Mouse (Mus musculus) hindbrain, postnatal 0 days (tissue): ENCODE measurements around the gene Tsen2. TPM values are rescaled to one million over a fixed set of nuclear protein-coding genes. Genes with fewer than 3 reads are reported as not detected.

ENCODE experiments used
- ATAC-seq: fragments of 200-750 bp; cut with Nextera tagmentation; 2 replicates; pipeline ENCODE4 v1.8.0; 2017; ENCODE audit warnings: mild to moderate bottlenecking, moderate TSS enrichment, moderate library complexity
- DNase-seq: peaks from one replicate; pipeline ENCODE4 v3.0.0-alpha.2; 2015; ENCODE audit warnings: low spot score
- H3K27ac ChIP-seq: fragments of 300-500 bp; sonication (generic); 2 replicates; pipeline ENCODE4 v1.5.1; 2014; ENCODE audit warnings: mild to moderate bottlenecking
- H3K27me3 ChIP-seq: fragments of 300-500 bp; sonication (generic); 2 replicates; pipeline ENCODE4 v1.6.1; 2014; ENCODE audit warnings: low read length, mixed read lengths; ENCODE audit not compliant: insufficient read depth
- H3K36me3 ChIP-seq: fragments of 300-500 bp; sonication (generic); 2 replicates; pipeline ENCODE4 v1.6.1; 2014; ENCODE audit warnings: low read length, mixed read lengths; ENCODE audit not compliant: insufficient read depth
- H3K4me1 ChIP-seq: fragments of 300-500 bp; sonication (generic); 2 replicates; pipeline ENCODE4 v1.6.1; 2014; ENCODE audit warnings: antibody characterized with exemption, low read length, mixed read lengths; ENCODE audit not compliant: insufficient read depth
- H3K4me2 ChIP-seq: fragments of 300-500 bp; sonication (generic); 2 replicates; pipeline ENCODE4 v1.6.1; 2014; ENCODE audit warnings: low read depth, mild to moderate bottlenecking, low read length, moderate library complexity, mixed read lengths
- H3K4me3 ChIP-seq: fragments of 300-500 bp; sonication (generic); 2 replicates; pipeline ENCODE4 v1.5.1; 2014; ENCODE audit warnings: low read length
- H3K9ac ChIP-seq: fragments of 300-500 bp; sonication (generic); replicated peaks from 2 replicates; pipeline ENCODE4 v1.6.1; 2014; ENCODE audit warnings: mild to moderate bottlenecking, low read length, moderate library complexity, mixed read lengths
- H3K9me3 ChIP-seq: fragments of 300-500 bp; sonication (generic); 2 replicates; pipeline ENCODE4 v1.6.1; 2016; ENCODE audit warnings: low read length, mixed read lengths
- CTCF ChIP-seq: IDR thresholded peaks from 2 replicates; pipeline ENCODE4 v1.5.1; 2016; ENCODE audit warnings: antibody characterized with exemption, control low read depth, low read depth
- WGBS: fragments of 180-500 bp; shearing (Covaris S2); extraction: QIAGEN DNeasy Blood & Tissue Kit; methylation state at CpG from one replicate; pipeline ENCODE4 v1.1.7; 2014; 5-methylcytosine and 5-hydroxymethylcytosine counted together
- polyA plus RNA-seq: library from polyadenylated mRNA; unstranded; fragments of >200 nt; fragmentation: Nextera tagmentation; extraction: Ambion mirVana; gene quantifications from 2 replicates; pipeline ENCODE4 v1.2.1, GENCODE M21; 2015
- total RNA-seq: library from RNA; depleted of rRNA; stranded (reverse); fragments of >200 nt; gene quantifications from 2 replicates; pipeline ENCODE4 v1.2.3, GENCODE M21; 2014

The Tsen2 gene
- total and polyA plus RNA-seq, 2 experiments from 2014 or later, result 18.3 to 25.9 TPM

GRCm38 (mm10) chr6:115559651-115560632 is 15.5 kb downstream of the Tsen2 start:
- Histone ChIP-seq H3K9me3 (no peaks in the 10 kb centered on the region), H3K4me3 (no peak overlapping the region), H3K36me3 (peaks cover 18% of the 10 kb centered on the region; the same call in 1 of the 2 replicates), H3K27me3 (no peaks in the 10 kb centered on the region), H3K4me2 (no peak overlapping the region), H3K27ac (no peak overlapping the region), H3K9ac (no peak overlapping the region), H3K4me1 (no peaks in the 10 kb centered on the region)
- ATAC-seq (no peak), DNase-seq (no peak)
- WGBS, result 77% methylated on average over 21 of the region's 21 CpGs
- TF ChIP-seq CTCF, result no peak

GRCm38 (mm10) chr6:115565479-115566045 is 21.1 kb downstream of the Tsen2 start:
- no peak overlapping the region for H3K4me2 ChIP-seq
- no peak for TF ChIP-seq CTCF
- no peaks in the 10 kb centered on the region for H3K27me3 ChIP-seq
- ATAC-seq (no peak), DNase-seq (no peak)
- no peak overlapping the region for H3K4me3 ChIP-seq
- 91% methylated on average over 6 of the region's 6 CpGs for WGBS
- no peaks in the 10 kb centered on the region for H3K9me3 ChIP-seq
- H3K36me3 ChIP-seq, result peaks cover 36% of the 10 kb centered on the region
- H3K27ac ChIP-seq, result no peak overlapping the region
- no peaks in the 10 kb centered on the region for H3K4me1 ChIP-seq
- no peak overlapping the region for H3K9ac ChIP-seq

GRCm38 (mm10) chr6:115574171-115574570 is 29.7 kb downstream of the Tsen2 start:
- DNase-seq, result no peak
- 96% methylated on average over 7 of the region's 7 CpGs for WGBS
- Histone ChIP-seq H3K9ac (no peak overlapping the region), H3K27me3 (no peaks in the 10 kb centered on the region), H3K4me3 (no peak overlapping the region), H3K4me1 (no peaks in the 10 kb centered on the region), H3K27ac (no peak overlapping the region), H3K9me3 (no peaks in the 10 kb centered on the region), H3K4me2 (no peak overlapping the region), H3K36me3 (peaks cover 44% of the 10 kb centered on the region)
- no peak for ATAC-seq
- TF ChIP-seq CTCF, result no peak

GRCm38 (mm10) chr6:115577407-115577806 is 32.9 kb downstream of the Tsen2 start:
- H3K9me3 ChIP-seq, result no peaks in the 10 kb centered on the region
- 85% methylated on average over 5 of the region's 5 CpGs for WGBS
- H3K4me1 ChIP-seq, result no peaks in the 10 kb centered on the region
- H3K4me2 ChIP-seq, result no peak overlapping the region
- H3K27ac ChIP-seq, result no peak overlapping the region
- peaks cover 44% of the 10 kb centered on the region for H3K36me3 ChIP-seq
- H3K4me3 ChIP-seq, result no peak overlapping the region
- no peak for ATAC-seq
- no peak overlapping the region for H3K9ac ChIP-seq
- H3K27me3 ChIP-seq, result no peaks in the 10 kb centered on the region
- no peak for DNase-seq
- no peak for TF ChIP-seq CTCF

GRCm38 (mm10) chr6:115577941-115578340 is 33.5 kb downstream of the Tsen2 start:
- no peak for DNase-seq
- no peak overlapping the region for H3K4me3 ChIP-seq
- WGBS, result 91% methylated on average over 9 of the region's 9 CpGs
- peaks cover 43% of the 10 kb centered on the region for H3K36me3 ChIP-seq
- no peaks in the 10 kb centered on the region for H3K27me3 ChIP-seq
- no peaks in the 10 kb centered on the region for H3K4me1 ChIP-seq
- H3K9me3 ChIP-seq, result no peaks in the 10 kb centered on the region
- no peak overlapping the region for H3K9ac ChIP-seq
- H3K27ac ChIP-seq, result no peak overlapping the region
- no peak for ATAC-seq
- no peak for TF ChIP-seq CTCF
- H3K4me2 ChIP-seq, result no peak overlapping the region

- peaks cover 35% of the 10 kb centered on the region for H3K36me3 ChIP-seq
- H3K4me3 ChIP-seq, result no peak overlapping the region
- no peak overlapping the region for H3K4me2 ChIP-seq
- ATAC-seq (no peak), DNase-seq (no peak)
- WGBS, result 88% methylated on average over 3 of the region's 3 CpGs
- no peak overlapping the region for H3K9ac ChIP-seq
- H3K4me1 ChIP-seq, result no peaks in the 10 kb centered on the region
- no peaks in the 10 kb centered on the region for H3K27me3 ChIP-seq
- TF ChIP-seq CTCF, result no peak
- H3K9me3 ChIP-seq, result no peaks in the 10 kb centered on the region
- no peak overlapping the region for H3K27ac ChIP-seq
These were observed 36.3 kb downstream of the Tsen2 start for GRCm38 (mm10) chr6:115580810-115581209.
